Mouse (Mus musculus): ENCODE measurements at regions not wholly inside any gene's neighbourhood (a gene's known extent, or its start where the extent isn't known, plus 50 kb on each side); places are given as distances from the start of the nearest gene placed in this dataset.
A peak's percentile ranks its signal among the peaks of the same experiment; 100 is the strongest.

- 62% methylated on average over 12 of the region's 12 CpGs for WGBS
- Histone ChIP-seq H3K9me3 (replicated peaks) (no peaks in the 10 kb centered on the region), H3K4me1 (peaks cover 13% of the 10 kb centered on the region), H3K36me3 (no peaks in the 10 kb centered on the region), H3K4me3 (no peak overlapping the region), H3K27ac (replicated peaks) (peak overlapping the region; percentile 55; the same call in 1 of the 2 replicates), H3K27me3 (ENCODE audit: low read depth, poor library complexity, severe bottlenecking) (no peaks in the 10 kb centered on the region)
- peak; percentile 38 for DNase-seq (ENCODE audit: low spot score)
Measured at GRCm38 (mm10) chr8:62284378-62285110, 161.6 kb upstream of the Anxa10 start.

DNA sequence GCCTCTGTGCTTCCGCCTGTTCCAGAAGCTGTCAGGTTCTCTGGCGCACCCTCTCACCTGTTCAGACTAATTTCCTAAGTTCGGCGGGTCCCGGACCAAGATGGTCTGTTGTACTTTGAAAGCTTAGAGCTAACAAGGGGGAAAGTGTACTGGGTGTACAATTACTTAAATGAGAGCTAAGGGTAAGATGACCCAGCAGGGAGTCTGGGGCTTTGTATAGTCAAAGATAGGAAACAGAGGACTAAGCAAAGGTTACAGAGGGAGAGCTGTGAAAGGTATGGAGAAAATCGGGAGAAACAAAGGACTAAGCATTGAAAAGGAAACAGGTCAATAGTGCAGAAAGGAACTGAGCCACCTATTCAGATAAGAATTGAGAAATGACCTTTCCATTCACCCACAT is 127.6 kb upstream of the Anxa10 start:
- 82% methylated on average over 6 of the region's 6 CpGs for WGBS

More for the DNA sequence above, 127.6 kb upstream of the Anxa10 start:
- H3K36me3 ChIP-seq: no peaks in the 10 kb centered on the region
- DNase-seq (ENCODE audit: low spot score): no peak
- H3K4me1 ChIP-seq: no peaks in the 10 kb centered on the region
- H3K4me3 ChIP-seq: no peak overlapping the region
- no peaks in the 10 kb centered on the region for H3K27me3 ChIP-seq (ENCODE audit: low read depth, poor library complexity, severe bottlenecking)
- no peak overlapping the region for H3K27ac ChIP-seq (replicated peaks)
- no peaks in the 10 kb centered on the region for H3K9me3 ChIP-seq (replicated peaks)

Measured in midbrain, embryonic 10.5 days (tissue).